Mouse (Mus musculus) embryonic stem cell, embryonic (primary cell): ENCODE data around the gene Itsn1.

ENCODE experiments used
- CTCF ChIA-PET, 4 experiments: fragments of 300-600 bp in 2 of 4; fragments of 350-600 bp in 2 of 4; sonication (Branson Sonifier 250); formaldehyde crosslinking; loops; one replicate each; lab custom pipeline; 2022; ENCODE audit warnings: inconsistent platforms in 2 of 4; lab: Charles Lee
- POLR2A ChIA-PET, 4 experiments: fragments of 300-600 bp in 2 of 4; fragments of 350-600 bp in 2 of 4; sonication (Branson Sonifier 250); formaldehyde crosslinking; loops; one replicate each; lab custom pipeline; 2022; ENCODE audit warnings: antibody characterized with exemption in 4 of 4, inconsistent platforms in 1 of 4; lab: Charles Lee

Gene Itsn1

DNA sequence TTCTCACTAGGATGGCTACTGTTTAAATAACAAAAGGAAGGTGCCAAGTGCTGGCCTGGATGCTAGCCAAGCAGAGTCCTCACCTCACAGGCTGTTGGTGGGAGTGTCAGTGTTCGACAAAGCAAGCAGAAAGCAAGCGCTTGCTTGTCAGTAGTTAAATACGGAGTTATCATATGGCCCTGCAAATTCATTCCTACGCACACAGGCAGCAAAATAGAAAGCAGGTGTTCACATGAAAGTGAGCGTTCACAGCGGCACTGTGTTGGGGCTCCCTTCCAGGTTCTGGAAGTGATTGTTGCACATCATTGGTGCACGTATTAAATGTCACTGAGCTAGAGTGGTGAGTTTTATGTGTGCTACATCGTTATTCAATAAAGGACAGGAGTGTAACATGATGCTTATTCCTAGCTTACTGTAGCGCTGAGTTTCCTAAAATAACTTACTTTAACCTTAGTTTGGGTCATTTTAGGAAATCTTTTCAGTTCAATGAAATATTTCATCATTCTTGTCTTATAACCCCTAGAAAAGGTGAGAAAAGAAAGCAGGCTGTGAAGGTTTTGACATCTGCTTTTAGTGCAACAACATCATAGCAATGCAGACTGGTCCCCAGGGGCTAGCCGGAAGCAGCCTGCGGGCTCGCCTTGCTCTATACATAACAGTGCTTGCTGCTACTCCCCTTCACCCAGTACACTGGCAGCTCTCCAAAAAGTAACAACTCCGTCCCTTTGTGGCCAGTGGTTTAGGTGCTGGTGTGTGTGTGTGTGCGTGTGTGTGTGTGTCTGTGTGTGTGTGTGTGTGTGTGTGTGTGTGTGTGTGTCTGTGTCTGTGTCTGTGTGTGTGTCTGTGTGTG, 17.2 kb downstream of the Itsn1 start:
- CTCF ChIA-PET = interaction anchor here in 1 of 4 experiments (0.6 kb wide), 1 partner anchor 9 kb away, joined by 3 read pairs; no protein-coding TSS in a partner anchor
- POLR2A ChIA-PET = interaction anchor here in 3 of 4 experiments (0.7 to 4.5 kb wide), 7 partner anchors 10 to 139 kb away, joined by 3 to 25 read pairs (median 3); partner anchors contain the start of genes Cryzl1 (in 1 of the 3) and Itsn1 (in 1 of the 3)

- ChIA-PET CTCF (interaction anchor here in 1 of 4 experiments (1.3 kb wide), 1 partner anchor 178 kb away, joined by 3 read pairs; no protein-coding TSS in a partner anchor), POLR2A (interaction anchor here in 3 of 4 experiments (0.6 to 1.8 kb wide), 6 partner anchors 12 to 158 kb away, joined by 3 to 7 read pairs (median 3); no protein-coding TSS in a partner anchor)
These were observed 18.5 kb downstream of the Itsn1 start for GRCm38 (mm10) chr16:91747567-91747966.

GRCm38 (mm10) chr16:91751644-91752385, 22.7 kb downstream of the Itsn1 start:
- ChIA-PET POLR2A (interaction anchor here in 3 of 4 experiments (0.6 to 1.4 kb wide), 4 partner anchors 13 to 76 kb away, joined by 3 to 4 read pairs (median 3); partner anchors contain the start of gene Cryzl1 (in 1 of the 3)), CTCF (no interaction called here)

DNA sequence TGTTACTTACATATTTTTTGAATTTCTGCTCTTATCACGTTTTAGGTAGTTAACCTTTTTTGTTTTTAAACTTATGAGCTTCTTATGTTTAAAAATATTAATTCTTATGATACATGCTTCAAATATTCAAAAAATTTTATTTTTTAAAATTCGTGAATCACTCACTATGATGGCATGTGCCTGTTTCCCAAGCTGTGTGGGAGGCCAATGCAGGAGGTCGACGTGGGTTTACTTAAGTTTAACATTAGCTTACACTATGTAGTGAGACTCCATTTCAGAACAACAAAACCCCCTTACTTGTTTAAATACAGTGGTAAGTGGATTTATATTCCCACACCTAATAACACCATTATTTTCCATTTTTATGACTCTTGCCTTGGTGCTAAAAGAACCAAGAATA, 24.5 kb downstream of the Itsn1 start:
- POLR2A ChIA-PET = interaction anchor here in 1 of 4 experiments (1.0 to 1.9 kb wide), 5 partner anchors 12 to 27 kb away, joined by 3 to 5 read pairs (median 4); no protein-coding TSS in a partner anchor
- CTCF ChIA-PET = interaction anchor here in 1 of 4 experiments (1.1 kb wide), 1 partner anchor 10 kb away, joined by 3 read pairs; no protein-coding TSS in a partner anchor

GRCm38 (mm10) chr16:91754957-91755356, 25.9 kb downstream of the Itsn1 start:
- ChIA-PET CTCF (interaction anchor here in 1 of 4 experiments (0.7 kb wide), 1 partner anchor 9 kb away, joined by 3 read pairs; no protein-coding TSS in a partner anchor), POLR2A (interaction anchor here in 3 of 4 experiments (0.6 to 1.9 kb wide), 5 partner anchors 10 to 1669 kb away, joined by 3 to 5 read pairs (median 4); no protein-coding TSS in a partner anchor)

- POLR2A ChIA-PET = interaction anchor here in 3 of 4 experiments (0.5 to 1.5 kb wide), 7 partner anchors 8 to 114 kb away, joined by 3 to 6 read pairs (median 3); no protein-coding TSS in a partner anchor
These were observed 32.1 kb downstream of the Itsn1 start for GRCm38 (mm10) chr16:91761202-91761601.

GRCm38 (mm10) chr16:91761761-91762160, 32.7 kb downstream of the Itsn1 start:
- CTCF ChIA-PET = no interaction called here
- POLR2A ChIA-PET = interaction anchor here in 3 of 4 experiments (0.5 to 1.3 kb wide), 4 partner anchors 19 to 127 kb away, joined by 3 to 6 read pairs (median 3); no protein-coding TSS in a partner anchor

More at GRCm38 (mm10) chr16:91761202-91761601, 32.1 kb downstream of the Itsn1 start:
- CTCF ChIA-PET = interaction anchor here in 1 of 4 experiments (0.6 kb wide), 1 partner anchor 122 kb away, joined by 3 read pairs; no protein-coding TSS in a partner anchor

- ChIA-PET CTCF (no interaction called here), POLR2A (interaction anchor here in 1 of 4 experiments (0.8 to 1.3 kb wide), 2 partner anchors 16 to 21 kb away, joined by 3 read pairs; no protein-coding TSS in a partner anchor)
These were observed 33.4 kb downstream of the Itsn1 start for GRCm38 (mm10) chr16:91762476-91762875.

DNA sequence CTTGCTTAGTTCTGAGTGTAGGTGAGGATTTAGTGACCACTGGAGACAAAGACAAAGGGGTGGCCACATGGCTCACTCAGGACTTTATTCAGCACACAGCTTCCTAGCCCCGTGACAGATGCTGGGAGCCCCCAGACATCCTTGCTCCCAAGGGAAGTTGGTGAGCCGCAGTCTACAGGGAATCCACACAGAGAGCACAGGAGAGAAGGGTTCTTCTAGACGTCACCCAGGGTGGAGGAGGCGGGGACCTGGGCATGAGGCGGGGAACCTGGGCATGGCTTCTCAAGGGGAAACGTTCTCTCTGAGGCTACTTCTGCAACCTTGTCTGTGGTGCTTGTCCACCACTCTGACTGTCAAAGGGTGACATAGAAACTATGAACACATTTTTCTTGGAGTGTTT, 34.9 kb downstream of the Itsn1 start:
- ChIA-PET CTCF (no interaction called here), POLR2A (interaction anchor here in 2 of 4 experiments (0.7 to 1.9 kb wide), 3 partner anchors 30 to 99 kb away, joined by 3 to 5 read pairs (median 3); no protein-coding TSS in a partner anchor)

- ChIA-PET POLR2A (interaction anchor here in 3 of 4 experiments (0.7 to 1.9 kb wide), 7 partner anchors 8 to 99 kb away, joined by 3 to 6 read pairs (median 4); no protein-coding TSS in a partner anchor), CTCF (interaction anchor here in 1 of 4 experiments (2.2 kb wide), 1 partner anchor 8 kb away, joined by 4 read pairs; no protein-coding TSS in a partner anchor)
These were observed 35.3 kb downstream of the Itsn1 start for GRCm38 (mm10) chr16:91764414-91764813.

- ChIA-PET CTCF (interaction anchor here in 1 of 4 experiments (1.4 to 2.2 kb wide), 2 partner anchors 8 to 119 kb away, joined by 4 read pairs; no protein-coding TSS in a partner anchor), POLR2A (interaction anchor here in 2 of 4 experiments (0.8 to 1.9 kb wide), 15 partner anchors 8 to 118 kb away, joined by 3 to 12 read pairs (median 4); partner anchors contain the start of genes Cryzl1 (in 1 of the 2), Gart (in 1 of the 2), Itsn1 (in 1 of the 2) and Son (in 1 of the 2))
These were observed 36.2 kb downstream of the Itsn1 start for GRCm38 (mm10) chr16:91765121-91765815.

DNA sequence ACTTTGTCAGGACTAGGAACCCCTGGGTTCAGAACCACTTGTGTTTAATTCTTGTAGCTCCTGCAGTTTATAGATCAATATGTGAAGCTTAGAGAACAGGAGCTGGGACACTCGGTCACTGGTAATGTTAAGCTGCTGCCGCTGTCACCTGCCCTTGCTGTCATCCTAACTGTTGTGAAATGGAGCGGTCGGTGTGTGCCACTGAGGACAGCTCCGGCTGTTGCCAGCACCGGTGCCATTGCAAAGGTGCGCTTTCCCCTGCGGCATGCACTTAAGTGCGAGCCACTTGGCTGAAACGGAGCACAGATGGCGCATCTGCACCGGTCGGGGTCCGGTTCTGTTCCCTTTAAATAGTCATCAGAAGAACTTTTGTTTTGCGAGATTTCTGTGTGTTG, 36.7 kb downstream of the Itsn1 start:
- CTCF ChIA-PET = interaction anchor here in 1 of 4 experiments (1.4 to 2.2 kb wide), 2 partner anchors 9 to 118 kb away, joined by 4 read pairs; no protein-coding TSS in a partner anchor
- POLR2A ChIA-PET = interaction anchor here in 2 of 4 experiments (0.8 to 1.9 kb wide), 12 partner anchors 9 to 119 kb away, joined by 3 to 12 read pairs (median 4); partner anchors contain the start of genes Cryzl1 (in 1 of the 2), Gart (in 1 of the 2), Itsn1 (in 1 of the 2) and Son (in 1 of the 2)

DNA sequence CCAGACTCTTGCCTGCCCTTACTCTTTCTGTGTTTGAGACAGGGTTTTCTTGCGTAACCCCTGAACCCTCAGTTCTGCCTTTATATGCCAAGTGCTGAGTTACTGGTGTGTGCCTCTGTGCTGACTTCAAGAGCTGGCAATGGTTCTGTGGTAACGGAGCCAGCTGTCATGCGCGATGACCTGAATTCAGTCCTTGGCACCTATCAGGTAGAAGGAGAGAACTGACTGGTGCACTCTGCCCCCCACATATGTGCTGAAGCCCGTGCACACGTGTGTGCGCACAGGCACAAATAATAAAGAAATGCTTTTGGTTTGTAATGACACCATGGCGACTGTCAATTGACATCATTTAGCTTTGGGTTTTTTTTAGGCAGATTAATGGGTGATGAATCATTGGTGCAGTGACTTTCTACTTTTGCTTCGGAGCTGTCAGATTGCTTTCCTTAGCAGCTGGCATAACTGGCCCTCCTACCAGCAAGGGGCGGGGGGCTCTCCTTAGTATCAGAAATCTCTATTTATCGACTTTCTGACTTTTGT, 38.2 kb downstream of the Itsn1 start:
- CTCF ChIA-PET = interaction anchor here in 1 of 4 experiments (1.2 kb wide), 1 partner anchor 117 kb away, joined by 3 read pairs; no protein-coding TSS in a partner anchor
- POLR2A ChIA-PET = interaction anchor here in 1 of 4 experiments (0.6 to 1.0 kb wide), 4 partner anchors 14 to 155 kb away, joined by 3 read pairs; no protein-coding TSS in a partner anchor

DNA sequence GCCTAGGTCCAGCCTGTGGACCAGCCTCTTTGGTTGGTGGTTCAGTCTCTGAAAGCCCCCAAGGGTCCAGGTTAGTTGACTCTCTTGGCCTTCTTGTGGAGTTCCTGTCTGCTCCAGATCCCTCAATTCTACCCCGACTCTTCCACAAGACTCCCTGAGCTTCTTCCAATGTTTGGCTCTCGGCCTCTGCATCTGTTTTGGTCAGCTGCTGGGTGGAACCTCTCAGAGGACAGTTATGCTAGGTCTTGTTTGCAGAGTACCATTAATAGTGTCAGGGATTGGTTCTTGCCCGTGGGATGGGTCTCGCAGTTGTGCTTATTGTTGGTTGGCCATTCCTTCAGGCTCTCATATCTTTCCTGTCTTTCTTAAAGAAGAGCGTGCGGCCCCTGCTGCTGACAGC, 39.5 kb downstream of the Itsn1 start:
- ChIA-PET POLR2A (no interaction called here), CTCF (no interaction called here)

DNA sequence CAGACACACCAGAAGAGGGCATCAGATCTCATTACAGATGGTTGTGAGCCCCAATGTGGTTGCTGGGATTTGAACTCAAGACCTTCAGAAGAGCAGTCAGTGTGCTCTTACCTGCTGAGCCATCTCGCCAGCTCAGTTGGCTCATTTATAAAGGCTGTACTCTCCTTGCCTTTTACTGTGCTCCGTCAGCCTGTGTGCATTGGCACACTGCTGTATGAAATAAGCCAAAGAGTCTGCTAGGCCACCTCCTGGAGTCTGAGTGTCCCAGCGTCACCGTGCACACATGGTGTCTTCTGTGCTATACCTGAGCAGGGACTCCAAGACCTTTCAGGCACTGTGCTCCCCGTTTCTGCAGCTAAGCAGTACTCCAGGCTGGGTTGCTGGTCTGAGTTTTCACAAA, 40.8 kb downstream of the Itsn1 start:
- ChIA-PET POLR2A (interaction anchor here in 2 of 4 experiments (0.8 to 1.0 kb wide), 2 partner anchors 9 to 47 kb away, joined by 3 read pairs; no protein-coding TSS in a partner anchor), CTCF (no interaction called here)

GRCm38 (mm10) chr16:91770662-91771061, 41.6 kb downstream of the Itsn1 start:
- ChIA-PET CTCF (interaction anchor here in 1 of 4 experiments (0.6 kb wide), 1 partner anchor 170 kb away, joined by 3 read pairs; no protein-coding TSS in a partner anchor), POLR2A (interaction anchor here in 1 of 4 experiments (0.8 to 1.3 kb wide), 2 partner anchors 24 to 46 kb away, joined by 3 read pairs; no protein-coding TSS in a partner anchor)
